Mouse (Mus musculus) brain, embryonic 14.5 days (tissue): ENCODE measurements around the gene P4htm.

Experiments
- CTCF ChIP-seq: fragments of 200-500 bp; IDR thresholded peaks from 2 replicates; pipeline ENCODE4 v1.5.1; 2012; ENCODE audit warnings: inconsistent platforms, mild to moderate bottlenecking, moderate library complexity, borderline replicate concordance; ENCODE audit not compliant: insufficient read depth, insufficient read length; ENCODE audit errors: extremely low read depth
- POLR2A ChIP-seq: fragments of 200-500 bp; IDR thresholded peaks from 2 replicates; pipeline ENCODE4 v1.6.1; 2012; ENCODE audit warnings: mild to moderate bottlenecking, inconsistent platforms, borderline replicate concordance; ENCODE audit not compliant: poor library complexity, insufficient read depth, insufficient read length, severe bottlenecking; ENCODE audit errors: extremely low read depth

DNA sequence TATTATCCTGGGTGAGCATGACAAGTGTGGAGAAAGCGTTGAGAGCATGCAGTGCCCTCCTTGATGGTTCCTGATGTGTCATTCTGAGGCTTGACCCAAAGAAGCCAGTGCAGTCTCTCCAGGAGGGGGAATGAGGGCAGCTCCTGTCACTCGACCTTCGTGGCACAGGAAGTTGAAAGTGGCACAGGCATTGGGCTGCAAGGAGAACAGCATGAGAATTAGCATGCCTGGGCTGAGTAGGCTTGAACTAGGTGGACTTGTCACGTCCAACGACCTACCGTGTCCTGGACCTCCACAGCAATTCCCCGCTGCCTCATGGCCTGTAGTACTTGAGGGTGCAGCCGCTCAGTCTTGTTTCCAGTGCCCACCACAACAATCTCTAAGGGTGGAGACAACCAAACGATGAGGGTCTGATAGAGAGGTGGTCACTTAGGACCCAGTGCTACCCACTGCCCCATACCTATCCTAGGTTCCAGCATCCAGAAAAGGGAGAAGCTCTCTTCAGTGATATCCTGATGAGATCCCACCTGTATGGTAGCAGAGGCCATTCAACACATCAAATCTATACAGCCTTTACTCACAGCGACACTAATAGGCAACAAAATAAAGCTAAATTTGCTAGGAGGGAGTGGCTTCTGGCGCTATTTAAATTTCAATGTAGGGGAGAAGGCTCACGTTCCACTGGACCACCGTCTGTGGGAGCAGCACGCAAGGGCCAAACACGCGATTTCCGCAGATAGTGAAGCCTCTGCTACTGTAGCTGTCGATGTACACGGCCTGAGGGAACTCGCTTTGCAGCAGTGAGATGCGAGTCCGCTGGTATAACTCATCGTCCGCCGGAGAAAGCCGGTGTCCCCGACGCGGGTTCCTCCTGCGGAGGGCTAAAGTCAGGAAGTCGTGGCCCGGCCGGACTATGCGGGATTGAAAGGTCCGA, 31.3 kb downstream of the P4htm start:
- no peak for TF ChIP-seq POLR2A
- TF ChIP-seq CTCF: no peak
